Mouse (Mus musculus): ENCODE measurements around the gene Fuca2.
"Not testable (repeated sequence)": the region's sequence is repeated elsewhere in the genome, so short reads cannot be mapped to it uniquely, and the experiment has no call there.

Gene Fuca2

DNA sequence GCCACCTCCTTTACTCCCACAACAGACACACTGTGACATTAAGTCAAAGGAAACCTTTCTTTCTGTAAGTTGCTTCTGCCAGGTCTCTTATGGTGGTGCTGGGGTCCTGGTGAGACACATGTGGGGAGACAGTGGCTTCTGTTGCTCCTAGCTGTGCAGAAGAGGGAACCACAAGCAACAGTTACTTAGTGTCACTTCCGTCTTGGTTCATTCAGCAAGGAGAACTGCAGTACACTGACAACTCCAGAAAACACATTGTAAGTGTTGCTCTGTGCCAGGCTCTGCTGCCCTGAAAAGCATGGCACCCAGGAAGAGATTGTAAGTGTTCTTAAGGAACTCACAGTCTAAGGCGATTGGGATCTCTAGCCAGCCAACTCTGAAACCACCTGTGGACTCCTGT is at the start of gene Fuca2:
Gene Fuca2, plus strand, starts transcription at position 210 of the 400 bp plus-strand sequence.
- DNase-seq (ENCODE audit: low read depth, low spot score): peak; percentile 11

DNA sequence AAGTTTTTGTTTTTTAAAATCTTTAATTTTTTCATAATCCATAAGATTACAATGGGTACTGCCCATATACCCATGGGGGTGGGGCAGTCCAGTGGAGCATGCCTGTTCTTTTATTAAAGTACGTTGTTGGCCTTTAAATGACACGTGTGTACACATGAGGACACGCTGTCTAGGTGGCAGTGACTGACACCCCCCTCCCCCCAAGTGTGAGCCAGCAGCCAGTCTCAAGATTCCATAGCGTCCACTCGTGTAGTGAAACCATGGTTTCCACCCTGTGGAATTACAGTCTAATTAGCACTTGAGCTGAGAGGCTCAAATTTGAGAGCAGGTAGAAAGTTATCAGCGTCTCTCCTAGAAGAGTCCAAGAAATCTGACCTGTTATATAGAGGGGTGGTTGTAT is 47.7 kb upstream of the Fuca2 start:
- no peak for DNase-seq (ENCODE audit: low read depth, low spot score)

DNA sequence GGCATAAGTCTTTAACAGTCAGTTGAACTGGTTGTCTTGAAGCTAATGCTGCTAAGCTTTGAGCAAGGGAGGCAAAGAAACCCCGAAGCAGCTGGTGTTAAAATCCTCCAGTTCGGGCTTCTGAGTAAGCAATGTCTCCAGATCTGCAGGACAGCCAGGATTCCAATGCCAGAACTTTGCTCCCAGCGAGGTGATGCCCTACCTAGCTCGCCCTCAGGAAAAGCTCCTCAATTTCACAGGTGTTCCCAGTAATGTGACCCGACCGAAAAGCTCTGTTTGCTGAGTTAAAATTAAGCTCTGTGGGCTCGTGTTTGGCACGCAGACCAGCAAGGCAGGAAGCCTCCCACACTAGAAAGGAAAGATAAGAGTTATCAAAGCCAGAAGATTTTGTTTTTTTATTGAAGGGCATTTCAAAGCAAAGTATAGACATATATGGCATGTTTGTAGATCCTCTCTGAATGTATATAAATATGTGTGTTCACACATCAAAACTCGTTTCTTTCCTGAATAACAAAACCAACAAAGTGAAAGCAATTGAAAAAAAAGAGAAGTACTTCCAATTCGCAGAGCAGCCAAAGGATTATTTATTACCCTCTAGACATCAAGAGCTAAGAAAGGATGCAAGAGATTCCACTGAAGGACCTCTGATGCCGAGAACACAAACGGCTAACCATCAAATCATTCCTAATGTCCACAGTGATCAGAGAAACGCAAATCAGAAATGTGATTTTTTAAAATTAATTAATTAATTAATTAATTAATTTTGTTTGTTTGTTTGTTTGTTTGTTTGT is 45.9 kb upstream of the Fuca2 start:
- DNase-seq (ENCODE audit: low read depth, low spot score): no peak

DNA sequence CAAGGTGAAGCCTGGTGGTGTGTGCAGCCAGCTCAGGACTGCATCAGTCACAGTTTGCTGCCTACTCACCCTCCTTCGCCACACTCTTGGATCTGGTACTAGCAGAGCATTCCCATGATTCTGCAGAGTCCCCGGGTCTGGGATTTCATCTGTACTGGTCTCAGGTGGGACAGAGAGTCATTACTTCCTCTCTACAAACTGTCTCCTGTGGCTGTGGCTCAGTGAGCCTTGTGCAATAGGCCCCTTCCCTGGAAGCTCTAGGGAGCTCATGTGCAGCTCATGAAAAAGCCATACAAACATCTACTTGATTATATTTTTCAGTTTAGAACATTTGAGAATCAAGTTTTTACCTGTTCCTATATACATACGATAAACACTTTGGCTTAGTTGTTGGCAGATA is 35.0 kb upstream of the Fuca2 start:
- DNase-seq (ENCODE audit: low read depth, low spot score): not testable (repeated sequence)

DNA sequence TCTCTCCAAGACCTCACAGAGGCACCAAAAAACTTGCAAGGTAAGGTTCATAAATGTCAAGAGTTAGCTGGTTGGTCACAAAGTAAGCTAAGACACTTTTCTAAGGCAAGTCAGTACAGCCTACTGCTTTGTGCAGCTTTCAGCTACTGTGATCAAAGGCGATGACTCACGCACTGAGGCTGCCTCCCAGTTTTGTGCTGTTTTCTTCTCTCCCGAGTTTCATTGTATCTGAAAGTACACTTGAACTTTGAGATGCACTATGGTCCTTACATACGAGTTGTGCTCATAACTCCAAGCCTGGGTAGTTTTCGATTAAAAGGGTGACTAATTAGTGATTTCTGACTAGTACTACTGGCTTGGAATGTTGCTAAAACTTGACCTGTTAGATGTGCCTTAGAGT is 32.4 kb upstream of the Fuca2 start:
- DNase-seq (ENCODE audit: low read depth, low spot score): no peak

DNA sequence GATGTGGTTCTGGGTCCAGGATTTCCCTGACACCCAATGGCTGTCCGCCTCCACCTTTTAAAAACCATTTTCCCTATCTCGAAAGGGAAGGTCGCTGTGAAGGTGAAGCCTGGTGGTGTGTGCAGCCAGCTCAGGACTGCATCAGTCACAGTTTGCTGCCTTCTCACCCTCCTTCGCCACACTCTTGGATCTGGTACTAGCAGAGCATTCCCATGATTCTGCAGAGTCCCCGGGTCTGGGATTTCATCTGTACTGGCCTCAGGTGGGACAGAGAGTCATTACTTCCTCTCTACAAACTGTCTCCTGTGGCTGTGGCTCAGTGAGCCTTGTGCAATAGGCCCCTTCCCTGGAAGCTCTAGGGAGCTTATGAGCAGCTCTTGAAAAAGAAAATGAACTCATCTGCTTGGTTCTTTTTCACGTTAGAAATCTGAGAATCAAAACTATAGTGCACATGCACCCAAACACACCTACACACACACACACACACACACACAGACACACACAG is 31.3 kb upstream of the Fuca2 start:
- DNase-seq (ENCODE audit: low read depth, low spot score): not testable (repeated sequence)

DNA sequence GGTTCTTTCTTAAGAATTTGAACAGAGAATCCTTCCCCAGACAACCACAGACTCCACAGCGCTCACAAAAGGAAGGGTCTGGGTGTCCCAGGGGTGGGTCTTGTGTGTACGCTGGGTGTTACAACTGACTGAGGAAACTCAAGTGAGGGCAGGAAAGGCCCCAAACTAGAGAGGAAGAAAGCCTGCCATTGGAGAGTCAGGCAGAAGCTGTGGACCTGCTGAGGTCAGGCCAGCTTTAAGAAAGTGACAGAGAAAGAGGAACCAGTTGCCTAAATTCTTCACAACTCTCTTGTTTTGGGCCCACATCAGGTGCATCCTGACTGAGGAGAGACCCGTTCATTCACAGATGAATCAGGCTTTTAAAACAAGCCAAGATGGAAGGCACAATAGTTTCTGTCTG is 29.1 kb upstream of the Fuca2 start:
- DNase-seq (ENCODE audit: low read depth, low spot score): peak; percentile 5

DNA sequence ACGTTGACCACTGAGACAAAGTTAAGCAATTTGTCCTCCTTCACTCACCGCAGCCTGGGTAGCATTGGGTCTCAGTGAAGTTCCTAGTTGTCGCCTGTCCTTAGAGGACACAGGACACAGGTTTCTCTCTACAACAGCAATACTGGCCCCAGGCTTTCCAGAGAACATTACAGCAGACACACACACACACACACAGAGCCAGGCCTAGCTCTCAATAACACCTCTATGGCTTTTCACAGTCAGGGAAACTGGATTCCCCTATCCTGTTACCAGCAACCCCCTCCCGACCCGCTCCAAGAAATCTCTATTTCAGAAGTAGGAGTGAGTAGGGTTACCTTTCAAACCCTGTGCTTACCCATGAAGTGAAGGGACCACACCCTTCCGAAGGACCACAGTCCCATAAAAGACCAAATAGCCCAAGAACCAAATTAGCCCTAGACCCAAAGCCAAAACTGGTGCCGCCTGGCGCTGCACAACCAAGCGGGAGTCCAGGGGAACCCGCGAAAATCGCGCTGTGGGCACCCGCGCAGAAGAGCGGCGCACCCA is 26.0 kb upstream of the Fuca2 start:
- no peak for DNase-seq (ENCODE audit: low read depth, low spot score)

DNA sequence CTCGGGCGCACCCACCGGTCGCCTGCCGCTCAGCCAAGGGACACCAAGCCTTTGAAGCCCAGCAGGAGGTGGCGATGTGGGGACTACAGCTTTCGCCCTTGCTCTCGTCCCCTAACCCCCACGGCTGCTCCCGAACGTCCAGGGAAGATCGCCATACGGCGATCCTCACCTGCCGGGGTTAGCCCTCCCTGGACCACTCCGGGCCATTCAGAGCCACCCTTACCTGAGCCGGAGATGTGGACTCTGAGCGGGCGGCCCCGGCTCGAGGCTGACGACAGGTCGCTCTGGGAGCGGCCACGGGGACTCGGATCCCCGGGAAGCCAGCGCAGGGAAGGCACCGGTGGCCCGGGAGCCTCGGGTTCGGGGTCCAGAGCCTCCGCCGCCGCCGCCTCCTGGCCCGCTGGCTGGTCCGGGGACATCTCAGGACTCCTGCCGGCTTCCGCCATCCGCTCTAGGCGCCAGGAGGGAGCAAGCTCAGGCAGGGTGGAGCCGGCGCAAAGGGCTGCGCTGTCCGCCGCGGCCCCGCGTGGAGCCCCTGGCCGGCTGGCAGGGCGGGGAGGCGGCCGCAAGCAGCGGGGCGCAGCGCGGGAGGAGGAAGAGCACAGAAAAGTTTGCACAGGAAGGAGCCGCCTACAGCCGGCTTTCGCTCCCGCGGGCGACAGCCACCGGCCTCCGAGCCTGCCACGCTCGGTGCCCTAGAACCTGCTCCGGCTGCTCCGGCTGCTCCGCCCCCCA is 25.3 kb upstream of the Fuca2 start, which contains the start of gene Phactr2:
Gene Phactr2, minus strand, starts transcription at position 580 of the 735 bp plus-strand sequence.
- no peak for DNase-seq (ENCODE audit: low read depth, low spot score)

DNA sequence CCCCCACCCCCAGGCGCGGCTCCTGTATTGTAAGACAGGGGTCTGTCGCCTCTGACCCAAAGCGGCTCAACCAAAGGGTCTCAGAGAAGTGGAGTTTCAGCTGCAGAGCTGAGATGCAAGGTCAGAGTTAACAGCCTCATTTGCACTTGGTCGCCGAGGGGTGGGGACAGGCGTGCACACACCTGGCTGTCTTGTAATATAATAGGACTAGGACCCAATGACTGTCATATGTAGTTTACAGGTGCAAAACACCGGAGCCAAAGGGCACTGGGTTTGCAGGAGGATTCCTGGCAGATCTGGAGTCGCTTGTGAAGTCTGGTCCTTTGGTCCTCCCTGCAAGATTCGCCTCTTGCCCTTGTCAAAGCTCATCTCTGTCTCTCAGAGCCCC is 24.8 kb upstream of the Fuca2 start:
- no peak for DNase-seq (ENCODE audit: low read depth, low spot score)

DNA sequence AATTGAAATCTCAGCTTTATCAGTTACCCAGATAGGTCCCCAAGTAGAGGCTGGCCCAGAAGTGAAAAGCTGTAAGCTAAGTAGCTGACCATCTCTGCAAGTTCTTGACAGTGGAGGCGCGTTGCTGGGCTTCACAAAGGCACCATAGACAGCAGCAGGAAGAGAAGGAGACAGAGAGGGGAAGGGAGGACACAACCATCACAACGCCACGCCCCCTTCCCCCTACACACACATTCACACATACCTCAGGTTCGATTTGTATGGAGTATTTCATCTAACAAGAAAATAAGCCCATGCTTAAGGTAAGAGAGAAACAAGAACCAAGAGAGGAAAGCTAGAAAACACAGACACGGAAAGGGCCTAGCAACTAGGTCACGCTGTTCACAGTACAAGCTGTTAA is 24.2 kb upstream of the Fuca2 start:
- no peak for DNase-seq (ENCODE audit: low read depth, low spot score)

DNA sequence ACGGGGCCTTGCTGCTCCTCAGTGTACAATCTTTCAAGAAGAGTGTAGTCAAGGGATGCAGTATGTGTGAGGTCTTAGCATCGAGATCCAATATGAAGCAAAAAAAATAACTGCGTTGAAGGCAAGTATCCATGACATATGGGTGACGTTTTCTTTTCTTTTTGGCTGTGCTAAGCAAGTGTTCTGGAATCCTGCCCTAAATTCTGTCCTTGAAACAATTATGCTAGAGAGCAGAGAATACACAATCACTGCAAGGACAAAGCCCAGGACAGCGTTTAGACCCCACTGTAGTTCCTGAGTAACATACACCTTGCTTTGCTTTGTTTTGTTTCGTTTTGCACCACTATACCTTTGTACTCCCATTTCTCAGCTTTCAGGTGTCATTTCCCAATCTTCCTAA is 20.0 kb upstream of the Fuca2 start:
- no peak for DNase-seq (ENCODE audit: low read depth, low spot score)

DNA sequence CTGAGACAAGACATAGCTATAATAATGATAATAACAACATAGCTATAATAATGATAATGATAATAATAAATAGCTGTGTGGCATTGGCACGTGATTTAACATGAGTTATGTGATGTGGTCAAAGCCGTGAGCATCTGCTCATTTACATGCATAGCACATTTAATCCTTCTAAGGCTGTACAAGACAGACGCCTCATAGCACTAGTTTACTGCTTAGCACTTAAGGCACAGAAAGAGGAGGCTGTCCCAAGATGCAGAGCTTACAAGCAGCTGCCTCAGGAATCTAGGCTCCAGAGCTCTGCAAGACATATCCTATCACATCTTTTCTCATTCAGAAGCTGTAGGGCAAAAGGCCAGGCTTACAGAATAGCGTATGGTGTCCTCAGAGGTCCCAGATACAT is 13.4 kb upstream of the Fuca2 start:
- DNase-seq (ENCODE audit: low read depth, low spot score): no peak

DNA sequence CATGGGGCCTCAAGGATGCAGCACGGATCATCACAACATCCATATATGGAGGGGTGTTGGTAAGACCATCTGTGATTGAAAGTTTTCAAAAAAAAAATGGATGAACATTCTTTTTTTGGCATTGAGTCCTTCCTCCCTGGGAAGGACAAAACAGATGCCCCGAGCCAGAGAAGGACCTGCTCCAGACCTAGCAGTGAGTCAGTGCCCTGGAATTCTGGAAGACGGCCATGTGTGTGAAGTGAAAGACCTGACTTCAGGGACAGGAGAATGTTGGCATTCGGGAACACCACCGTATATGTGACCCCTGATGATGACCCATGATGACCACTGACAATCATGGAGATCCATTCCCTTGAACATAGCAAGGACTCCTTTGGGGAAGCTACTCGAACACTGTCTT is 9.7 kb upstream of the Fuca2 start:
- no peak for DNase-seq (ENCODE audit: low read depth, low spot score)

DNA sequence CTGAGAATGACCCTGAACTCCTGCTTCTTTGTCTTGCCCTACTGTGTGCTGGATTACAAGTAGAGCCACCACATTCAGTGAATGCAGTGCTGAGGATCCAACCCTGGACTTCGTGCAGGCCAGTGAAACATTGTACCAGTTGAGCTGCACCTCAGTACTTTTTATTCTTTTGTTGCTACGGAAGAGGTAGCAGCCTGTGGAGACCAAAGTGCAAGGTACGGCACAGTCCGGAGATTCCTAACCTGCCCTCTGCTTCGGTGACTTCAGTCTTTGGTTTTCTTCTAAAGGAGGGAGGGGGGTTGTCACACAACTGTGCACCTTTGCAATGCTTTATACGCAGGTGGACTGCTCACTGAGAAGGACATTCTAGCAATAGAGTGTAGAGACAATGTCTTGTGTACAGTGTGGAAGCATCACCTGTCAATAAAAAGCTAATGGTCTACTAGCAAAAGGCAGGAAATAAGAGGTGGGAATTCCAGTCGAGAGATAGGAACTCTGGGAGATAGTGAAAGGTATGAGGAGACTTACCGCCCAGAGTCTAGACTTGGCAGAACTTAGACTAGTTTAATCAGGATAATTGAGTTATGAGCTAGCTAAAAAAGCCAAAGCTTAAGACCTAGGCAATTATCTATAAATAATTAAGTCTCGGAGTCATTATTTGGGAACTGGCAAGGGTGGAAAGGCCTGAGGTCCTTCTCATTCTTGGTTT is 5.2 kb upstream of the Fuca2 start:
- DNase-seq (ENCODE audit: low read depth, low spot score): no peak

DNA sequence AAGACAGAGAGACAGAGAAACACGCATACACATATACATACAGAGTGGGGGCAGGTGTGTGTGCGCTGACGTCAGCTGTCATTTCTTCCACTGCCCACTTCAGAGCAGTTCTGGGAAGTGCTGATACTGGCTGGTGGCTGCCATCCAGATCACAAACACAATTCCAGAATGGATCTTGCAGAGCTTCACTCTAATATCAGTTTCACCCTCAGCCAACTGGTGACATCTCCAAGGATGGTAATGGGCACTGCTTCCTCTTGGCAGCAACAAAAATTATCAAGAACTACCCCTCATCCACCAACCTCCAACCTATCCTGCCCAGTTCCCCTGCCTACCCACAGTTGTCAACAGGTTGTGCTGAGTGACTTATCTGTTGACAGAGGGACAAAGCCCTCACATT is 3.0 kb upstream of the Fuca2 start:
- DNase-seq (ENCODE audit: low read depth, low spot score): no peak

DNA sequence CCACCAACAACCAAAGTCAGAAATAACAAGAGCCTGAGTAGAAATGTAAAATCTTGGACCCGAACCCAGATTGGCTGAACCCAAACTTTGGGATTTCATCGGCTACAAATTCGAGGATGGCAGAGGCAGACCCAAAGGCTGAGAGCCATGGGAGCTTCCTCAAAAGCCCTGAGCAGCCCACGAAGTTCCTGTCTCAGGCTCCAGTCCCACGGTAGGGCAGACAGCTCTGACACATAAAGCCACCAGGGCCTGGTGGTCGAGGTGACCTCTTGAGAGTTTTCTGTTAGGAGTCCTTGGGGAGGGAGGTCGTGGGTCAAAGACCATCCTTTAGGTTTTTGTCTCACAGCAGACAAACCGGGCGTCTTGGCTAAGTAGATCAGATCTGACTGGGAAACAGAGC is 1.1 kb downstream of the Fuca2 start:
- no peak for DNase-seq (ENCODE audit: low read depth, low spot score)

DNA sequence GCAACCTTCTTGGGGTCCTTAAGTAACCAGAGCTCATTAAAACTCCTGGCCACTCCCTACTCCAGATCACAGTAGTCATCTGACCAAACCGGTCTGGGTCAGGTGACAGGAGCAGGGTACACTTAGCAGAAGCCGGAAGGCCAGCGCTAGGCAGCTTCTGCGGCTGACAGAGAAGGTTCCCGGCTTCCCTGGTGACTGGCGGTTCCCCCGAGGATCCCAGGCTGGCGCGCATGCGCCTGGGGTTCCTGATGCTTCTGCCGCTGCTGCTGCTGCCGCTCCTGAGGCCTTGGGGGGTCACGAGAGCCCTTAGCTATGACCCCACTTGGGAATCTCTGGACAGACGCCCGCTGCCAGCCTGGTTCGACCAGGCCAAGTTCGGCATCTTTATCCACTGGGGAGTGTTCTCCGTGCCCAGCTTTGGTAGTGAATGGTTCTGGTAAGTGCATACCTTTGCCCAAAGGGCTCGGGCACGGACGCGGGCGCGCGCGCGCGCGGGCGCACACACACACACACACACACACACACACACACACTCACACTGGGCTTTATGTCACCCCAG is 1.7 kb downstream of the Fuca2 start:
- peak; percentile 87 for DNase-seq (ENCODE audit: low read depth, low spot score)

DNA sequence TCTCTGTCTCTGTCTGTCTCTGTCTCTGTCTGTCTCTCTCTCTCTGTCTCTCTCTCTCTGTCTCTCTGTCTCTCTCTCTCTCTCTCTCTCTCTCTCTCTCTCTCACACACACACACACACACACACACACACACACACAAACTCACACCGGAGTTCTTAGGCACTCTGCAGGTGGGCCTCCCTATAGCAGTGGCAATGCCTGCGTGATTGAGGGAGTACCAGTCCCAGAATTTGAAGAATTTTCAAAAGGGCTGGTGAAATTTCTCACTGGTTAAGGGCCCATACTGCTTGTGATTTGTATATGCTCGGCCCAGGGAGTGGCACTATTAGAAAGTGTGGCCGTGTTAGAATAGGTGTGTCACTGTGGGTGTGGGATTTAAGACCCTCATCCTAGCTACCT is 2.2 kb downstream of the Fuca2 start:
- not testable (repeated sequence) for DNase-seq (ENCODE audit: low read depth, low spot score)

DNA sequence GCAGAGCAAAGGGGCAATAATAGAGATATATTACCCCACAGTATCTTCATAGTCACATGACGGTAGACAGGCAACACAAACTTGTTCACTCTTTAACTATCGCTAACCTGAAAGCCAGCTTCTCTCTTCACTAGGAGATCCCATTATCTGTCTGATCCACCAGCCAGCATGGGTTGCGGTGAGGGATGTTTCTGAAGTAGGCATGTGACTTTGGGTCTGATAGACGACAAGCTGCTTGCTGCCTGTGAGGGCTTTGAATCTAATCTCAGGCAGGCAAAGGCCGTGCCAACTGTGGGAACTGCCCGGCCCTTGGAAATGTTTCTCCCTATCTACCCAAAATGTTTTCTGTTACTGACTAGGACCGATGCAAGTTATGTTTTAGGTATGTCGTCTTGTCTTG is 3.0 kb downstream of the Fuca2 start:
- DNase-seq (ENCODE audit: low read depth, low spot score): no peak

DNA sequence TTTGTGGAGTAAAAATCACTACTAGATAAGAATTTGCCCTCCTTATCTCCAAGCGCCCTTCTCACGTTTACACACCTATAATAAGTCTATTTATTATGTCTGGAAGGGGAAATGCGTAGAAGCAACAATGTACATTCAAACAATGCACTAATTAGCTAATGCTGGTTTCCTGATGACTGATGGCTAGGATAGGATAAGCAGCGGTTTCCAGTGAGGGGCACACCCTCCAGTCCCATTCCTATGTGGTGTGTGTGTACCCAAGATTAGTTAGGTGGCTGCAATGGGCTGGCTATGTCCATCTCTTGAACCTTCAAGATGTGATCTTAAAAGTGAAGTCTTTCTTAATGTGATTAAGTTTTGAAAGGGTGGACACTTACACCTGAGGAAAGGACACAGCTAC is 22.5 kb downstream of the Fuca2 start:
- no peak for DNase-seq (ENCODE audit: low read depth, low spot score)

DNA sequence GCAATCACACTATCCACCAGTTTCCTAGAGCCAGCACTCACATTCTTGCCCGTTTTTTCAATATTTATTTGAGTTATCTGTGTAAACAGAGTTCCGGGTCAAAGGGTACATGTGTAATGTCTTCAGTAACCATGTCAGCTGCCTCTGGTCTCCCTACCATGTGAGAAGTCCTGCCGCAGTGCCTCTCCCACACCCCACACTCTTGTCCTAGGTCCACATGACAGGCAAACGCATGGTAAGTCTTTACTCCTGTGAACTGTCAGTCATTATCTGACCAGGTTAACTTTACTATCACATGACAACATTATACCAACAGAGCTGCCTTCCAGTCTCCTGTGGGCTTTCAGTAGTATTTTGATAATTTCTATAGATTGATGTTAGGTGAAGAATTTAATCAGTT is 28.8 kb downstream of the Fuca2 start:
- no peak for DNase-seq (ENCODE audit: low read depth, low spot score)

Data from skeletal muscle tissue, adult 2 months (tissue).